17 mouse cellular contexts compared by ENCODE assay signal in genomic region chr4:119960523-119960922, GRCm38 (mm10).
"Had no signal": no experiment of that assay in that cellular context is flagged by ENCODE, and none has a peak within 500 bp of the region (broad histone marks: within the 10 kb centered on the region; RNA-seq: fewer than 3 reads in every experiment).

No protein-coding gene starts in this region.

- H3K27me3 ChIP-seq: limb, embryonic 12.5 days; liver, embryonic 13.5 days; lung, embryonic 15.5 days; neural tube, embryonic 15.5 days had no signal

- H3K4me1 ChIP-seq: limb, embryonic 12.5 days; neural tube, embryonic 15.5 days had no signal

- H3K9me3 ChIP-seq: limb, embryonic 12.5 days; liver, embryonic 13.5 days; lung, embryonic 15.5 days; megakaryocyte, embryonic 14.5 days; neural tube, embryonic 15.5 days had no signal

- H3K27ac ChIP-seq: layer of hippocampus, adult 2 months; limb, embryonic 12.5 days; liver, embryonic 13.5 days; lung, embryonic 15.5 days; macrophage; neural tube, embryonic 15.5 days had no signal

- H3K4me2 ChIP-seq: limb, embryonic 12.5 days; liver, embryonic 13.5 days; lung, embryonic 15.5 days; neural tube, embryonic 15.5 days had no signal

- DNase-seq: kidney, postnatal 10 days; kidney, postnatal 4 days; liver; liver, embryonic 13.5 days; liver, postnatal 0 days; lung, postnatal 14 days; right cerebral cortex, postnatal 4 days; spleen, adult 18-20 months; thymus, adult 18-20 months; thymus, postnatal 14 days had no signal

- H3K9ac ChIP-seq: limb, embryonic 12.5 days; liver, embryonic 13.5 days; liver, postnatal 0 days; lung, embryonic 15.5 days; neural tube, embryonic 15.5 days had no signal

- H3K36me3 ChIP-seq: limb, embryonic 12.5 days; liver, embryonic 13.5 days; lung, embryonic 15.5 days; neural tube, embryonic 15.5 days had no signal

- ATAC-seq: liver, postnatal 0 days had no signal

- H3K4me3 ChIP-seq: layer of hippocampus, adult 2 months; limb, embryonic 12.5 days; liver, embryonic 13.5 days; lung, embryonic 15.5 days; megakaryocyte, embryonic 14.5 days; myocyte; neural tube, embryonic 15.5 days had no signal
